Mouse (Mus musculus) cerebellum, adult 2 months (tissue): ENCODE measurements around the gene Tyro3. TPM values are rescaled to one million over a fixed set of nuclear protein-coding genes. Genes with fewer than 3 reads are reported as not detected.

ENCODE experiments used
- DNase-seq, 2 experiments: peaks; one replicate each; pipeline ENCODE4 v3.0.0; 2021
- H3K27ac ChIP-seq: fragments of 200-500 bp; 2 replicates; pipeline ENCODE4 v1.5.1; 2012; ENCODE audit warnings: low read length, control low read depth, inconsistent platforms; ENCODE audit not compliant: insufficient read depth
- H3K27me3 ChIP-seq: fragments of 200-500 bp; 2 replicates; pipeline ENCODE4 v1.6.1; 2012; ENCODE audit warnings: inconsistent platforms, mild to moderate bottlenecking, low read length, moderate library complexity; ENCODE audit not compliant: control insufficient read depth, insufficient read depth
- H3K4me1 ChIP-seq: fragments of 200-500 bp; 2 replicates; pipeline ENCODE4 v1.6.1; 2011; ENCODE audit warnings: low read length; ENCODE audit not compliant: control insufficient read depth, insufficient read depth
- H3K4me3 ChIP-seq: fragments of 200-500 bp; replicated peaks from 2 replicates; pipeline ENCODE3; 2011; ENCODE audit warnings: mild to moderate bottlenecking, low read depth, low read length, control low read depth; ENCODE audit not compliant: insufficient read depth
- CTCF ChIP-seq: fragments of 200-500 bp; IDR thresholded peaks from 2 replicates; pipeline ENCODE4 v1.5.1; 2011; ENCODE audit warnings: low read depth, mild to moderate bottlenecking, control low read depth, low read length, moderate library complexity, borderline replicate concordance; ENCODE audit not compliant: insufficient read depth
- POLR2A ChIP-seq: fragments of 200-500 bp; IDR thresholded peaks from 2 replicates; pipeline ENCODE4 v1.6.1; 2011; ENCODE audit warnings: low read length, control low read depth, borderline replicate concordance; ENCODE audit not compliant: insufficient read depth
- WGBS: fragments of 180-500 bp; shearing (Covaris S2); methylation state at CpG from one replicate; pipeline ENCODE4 v1.1.7; 2018; 5-methylcytosine and 5-hydroxymethylcytosine counted together
- polyA plus RNA-seq: library from polyadenylated mRNA; depleted of rRNA; stranded (reverse); fragments of >200 nt; gene quantifications from 2 replicates; pipeline ENCODE4 v1.2.3, GENCODE M21; 2012

The Tyro3 gene
- polyA plus RNA-seq, 1 experiment: 150 TPM

GRCm38 (mm10) chr2:119834231-119834630, 36.7 kb downstream of the Tyro3 start:
- 85% methylated on average over 4 of the region's 4 CpGs for WGBS
- Histone ChIP-seq H3K4me1 (peaks cover 7% of the 10 kb centered on the region; the same call in 1 of the 2 replicates), H3K27me3 (no peaks in the 10 kb centered on the region), H3K27ac (no peak overlapping the region), H3K4me3 (no peak overlapping the region)
- TF ChIP-seq CTCF: no peak
- no peak for DNase-seq

- no peaks in the 10 kb centered on the region for H3K27me3 ChIP-seq
- no peak overlapping the region for H3K4me3 ChIP-seq
- H3K27ac ChIP-seq: no peak overlapping the region
- 93% methylated on average over 7 of the region's 7 CpGs for WGBS
- DNase-seq: no peak
- peaks cover 12% of the 10 kb centered on the region; the same call in 1 of the 2 replicates for H3K4me1 ChIP-seq
- TF ChIP-seq POLR2A: no peak
- TF ChIP-seq CTCF: no peak
Measured at GRCm38 (mm10) chr2:119837616-119838015, 40.1 kb downstream of the Tyro3 start.

GRCm38 (mm10) chr2:119838363-119839156, 41.0 kb downstream of the Tyro3 start:
- Histone ChIP-seq H3K4me3 (no peak overlapping the region), H3K27ac (peak overlapping the region; percentile 1; the same call in 1 of the 2 replicates), H3K4me1 (peaks cover 12% of the 10 kb centered on the region; the same call in 1 of the 2 replicates), H3K27me3 (no peaks in the 10 kb centered on the region)
- DNase-seq: peak; percentile 53 to 70
- 31% methylated on average over 11 of the region's 11 CpGs for WGBS
- no peak for TF ChIP-seq CTCF
- TF ChIP-seq POLR2A: no peak

GRCm38 (mm10) chr2:119840008-119840407, 42.5 kb downstream of the Tyro3 start:
- peaks cover 12% of the 10 kb centered on the region; the same call in 1 of the 2 replicates for H3K4me1 ChIP-seq
- H3K4me3 ChIP-seq: no peak overlapping the region
- DNase-seq: no peak
- TF ChIP-seq CTCF (no peak), POLR2A (no peak)
- no peak overlapping the region for H3K27ac ChIP-seq
- H3K27me3 ChIP-seq: no peaks in the 10 kb centered on the region

GRCm38 (mm10) chr2:119842000-119842399, 44.5 kb downstream of the Tyro3 start:
- TF ChIP-seq POLR2A (no peak), CTCF (no peak)
- H3K27me3 ChIP-seq: no peaks in the 10 kb centered on the region
- peaks cover 24% of the 10 kb centered on the region for H3K4me1 ChIP-seq
- DNase-seq: no peak
- WGBS: 79% methylated on average over 6 of the region's 6 CpGs
- H3K4me3 ChIP-seq: no peak overlapping the region
- H3K27ac ChIP-seq: no peak overlapping the region

GRCm38 (mm10) chr2:119843526-119843925, 46.0 kb downstream of the Tyro3 start:
- TF ChIP-seq POLR2A: no peak
- TF ChIP-seq CTCF: no peak
- 93% methylated on average over 4 of the region's 4 CpGs for WGBS
- Histone ChIP-seq H3K4me1 (peaks cover 22% of the 10 kb centered on the region), H3K27me3 (no peaks in the 10 kb centered on the region), H3K27ac (no peak overlapping the region), H3K4me3 (no peak overlapping the region)
- DNase-seq: no peak

GRCm38 (mm10) chr2:119845882-119846546, 48.5 kb downstream of the Tyro3 start:
- no peak for TF ChIP-seq POLR2A
- no peak for TF ChIP-seq CTCF
- Histone ChIP-seq H3K27me3 (no peaks in the 10 kb centered on the region), H3K4me3 (no peak overlapping the region), H3K4me1 (peaks cover 15% of the 10 kb centered on the region), H3K27ac (peak overlapping the region; percentile 83)
- DNase-seq: peak in 1 of 2 experiments; percentile 35
- 84% methylated on average over 2 of the region's 2 CpGs for WGBS

GRCm38 (mm10) chr2:119846929-119847328, 49.4 kb downstream of the Tyro3 start:
- TF ChIP-seq CTCF (no peak), POLR2A (no peak)
- Histone ChIP-seq H3K4me1 (peaks cover 13% of the 10 kb centered on the region), H3K27me3 (no peaks in the 10 kb centered on the region), H3K4me3 (no peak overlapping the region), H3K27ac (peak overlapping the region; percentile 83; the same call in 1 of the 2 replicates)
- peak; percentile 92 to 98 for DNase-seq
- WGBS: 6% methylated on average over 4 of the region's 4 CpGs
